Mouse (Mus musculus): ENCODE measurements at regions not wholly inside any gene's neighbourhood (a gene's known extent, or its start where the extent isn't known, plus 50 kb on each side); places are given as distances from the start of the nearest gene placed in this dataset.

GRCm38 (mm10) chr6:101463812-101464320, 86.2 kb upstream of the Pdzrn3 start:
- ATAC-seq: no peak
- Histone ChIP-seq H3K4me2 (ENCODE audit: low read length) (no peak overlapping the region), H3K27ac (ENCODE audit: low read length) (no peak overlapping the region), H3K36me3 (ENCODE audit: control insufficient read depth, insufficient read depth, low read length) (no peaks in the 10 kb centered on the region), H3K4me1 (ENCODE audit: control insufficient read depth, insufficient read depth, low read length) (no peaks in the 10 kb centered on the region), H3K27me3 (ENCODE audit: control insufficient read depth, insufficient read depth, low read depth, low read length) (no peaks in the 10 kb centered on the region), H3K9me3 (replicated peaks; ENCODE audit: control insufficient read depth, low read length, poor library complexity, severe bottlenecking) (no peaks in the 10 kb centered on the region), H3K9ac (ENCODE audit: low read depth, low read length) (no peak overlapping the region), H3K4me3 (ENCODE audit: low read depth, low read length) (no peak overlapping the region)
- WGBS: 64% methylated on average over 3 of the region's 3 CpGs

- Histone ChIP-seq H3K4me2 (ENCODE audit: low read length) (no peak overlapping the region), H3K36me3 (ENCODE audit: control insufficient read depth, insufficient read depth, low read length) (no peaks in the 10 kb centered on the region), H3K27me3 (ENCODE audit: control insufficient read depth, insufficient read depth, low read depth, low read length) (no peaks in the 10 kb centered on the region), H3K9me3 (replicated peaks; ENCODE audit: control insufficient read depth, low read length, poor library complexity, severe bottlenecking) (no peaks in the 10 kb centered on the region), H3K4me1 (ENCODE audit: control insufficient read depth, insufficient read depth, low read length) (no peaks in the 10 kb centered on the region), H3K4me3 (ENCODE audit: low read depth, low read length) (no peak overlapping the region), H3K9ac (ENCODE audit: low read depth, low read length) (no peak overlapping the region), H3K27ac (ENCODE audit: low read length) (no peak overlapping the region)
- WGBS: 81% methylated on average over 5 of the region's 5 CpGs
- no peak for ATAC-seq
Measured at GRCm38 (mm10) chr6:101446720-101447119, 69.0 kb upstream of the Pdzrn3 start.

GRCm38 (mm10) chr6:101446316-101446715, 68.6 kb upstream of the Pdzrn3 start:
- Histone ChIP-seq H3K4me3 (ENCODE audit: low read depth, low read length) (no peak overlapping the region), H3K27ac (ENCODE audit: low read length) (no peak overlapping the region), H3K27me3 (ENCODE audit: control insufficient read depth, insufficient read depth, low read depth, low read length) (no peaks in the 10 kb centered on the region), H3K9ac (ENCODE audit: low read depth, low read length) (no peak overlapping the region), H3K4me1 (ENCODE audit: control insufficient read depth, insufficient read depth, low read length) (no peaks in the 10 kb centered on the region), H3K4me2 (ENCODE audit: low read length) (no peak overlapping the region), H3K9me3 (replicated peaks; ENCODE audit: control insufficient read depth, low read length, poor library complexity, severe bottlenecking) (no peaks in the 10 kb centered on the region), H3K36me3 (ENCODE audit: control insufficient read depth, insufficient read depth, low read length) (no peaks in the 10 kb centered on the region)
- 80% methylated on average over 2 of the region's 2 CpGs for WGBS
- ATAC-seq: no peak

- H3K27me3 ChIP-seq (ENCODE audit: control insufficient read depth, insufficient read depth, low read depth, low read length): no peaks in the 10 kb centered on the region
- H3K27ac ChIP-seq (ENCODE audit: low read length): no peak overlapping the region
- no peaks in the 10 kb centered on the region for H3K4me1 ChIP-seq (ENCODE audit: control insufficient read depth, insufficient read depth, low read length)
- H3K4me2 ChIP-seq (ENCODE audit: low read length): no peak overlapping the region
- no peaks in the 10 kb centered on the region for H3K36me3 ChIP-seq (ENCODE audit: control insufficient read depth, insufficient read depth, low read length)
- no peaks in the 10 kb centered on the region for H3K9me3 ChIP-seq (replicated peaks; ENCODE audit: control insufficient read depth, low read length, poor library complexity, severe bottlenecking)
- no peak overlapping the region for H3K4me3 ChIP-seq (ENCODE audit: low read depth, low read length)
- ATAC-seq: no peak
- no peak overlapping the region for H3K9ac ChIP-seq (ENCODE audit: low read depth, low read length)
- 90% methylated on average over 8 of the region's 8 CpGs for WGBS
Measured at GRCm38 (mm10) chr6:101432769-101433168, 55.1 kb upstream of the Pdzrn3 start.

- ATAC-seq: no peak
- 48% methylated on average over 2 of the region's 2 CpGs for WGBS
- Histone ChIP-seq H3K4me2 (ENCODE audit: low read length) (no peak overlapping the region), H3K27me3 (ENCODE audit: control insufficient read depth, insufficient read depth, low read depth, low read length) (no peaks in the 10 kb centered on the region), H3K9ac (ENCODE audit: low read depth, low read length) (no peak overlapping the region), H3K36me3 (ENCODE audit: control insufficient read depth, insufficient read depth, low read length) (no peaks in the 10 kb centered on the region), H3K4me3 (ENCODE audit: low read depth, low read length) (no peak overlapping the region), H3K27ac (ENCODE audit: low read length) (no peak overlapping the region), H3K9me3 (replicated peaks; ENCODE audit: control insufficient read depth, low read length, poor library complexity, severe bottlenecking) (no peaks in the 10 kb centered on the region), H3K4me1 (ENCODE audit: control insufficient read depth, insufficient read depth, low read length) (no peaks in the 10 kb centered on the region)
Measured at GRCm38 (mm10) chr6:101429634-101430033, 51.9 kb upstream of the Pdzrn3 start.
